Mouse (Mus musculus): ENCODE results near the gene Fpgs.

DNA sequence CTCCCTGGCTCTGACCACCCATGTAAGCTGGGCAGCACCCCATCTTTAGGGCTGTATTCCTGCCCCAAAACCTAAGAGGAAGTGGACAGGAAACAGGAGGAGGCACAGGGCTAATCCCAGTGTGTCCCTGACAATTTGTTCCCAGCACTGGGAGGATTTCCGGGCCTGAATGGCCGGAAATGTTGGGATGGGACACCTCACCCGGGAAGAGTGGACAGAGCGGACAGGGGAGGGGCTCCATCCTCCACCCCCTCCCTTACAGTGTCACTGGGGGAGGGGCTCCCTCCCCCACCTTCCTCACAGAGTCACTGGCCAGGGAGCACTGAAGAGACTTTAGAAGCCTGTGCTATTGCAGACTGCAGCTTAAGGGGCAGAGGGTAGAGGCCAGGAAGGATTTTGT lies 31.0 kb upstream of the Fpgs start:
- TF ChIP-seq CTCF (IDR thresholded peaks at IDR 0.05; ENCODE audit: extremely low read depth, insufficient read length, insufficient replicate concordance, low read depth, low read length): no peak
- TF ChIP-seq POLR2A (IDR thresholded peaks at IDR 0.05; ENCODE audit: low read depth, low read length): no peak

All from small intestine, adult 2 months (tissue).